15 mouse cellular contexts compared by ENCODE assay signal in the genomic region with DNA sequence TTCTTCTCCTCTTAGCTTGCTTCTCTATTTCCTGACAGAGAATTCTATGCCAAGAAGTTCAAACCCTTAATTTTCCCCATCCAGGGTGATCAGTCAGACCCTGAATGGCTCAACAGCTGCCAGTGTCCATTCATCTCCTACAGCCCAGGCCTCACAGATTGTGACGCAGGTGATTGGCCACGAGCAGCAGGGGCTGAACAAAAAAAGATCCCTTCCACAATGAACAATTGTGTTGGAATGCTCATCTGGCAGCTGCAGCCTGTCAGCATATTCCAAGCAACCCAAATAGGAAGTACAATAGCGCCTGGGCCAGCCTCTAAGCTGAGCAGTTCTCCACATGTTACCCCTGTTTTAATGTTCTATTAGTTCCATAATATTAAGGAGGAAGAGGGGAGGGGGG. TPM values are rescaled to one million over a fixed set of nuclear protein-coding genes. Genes with fewer than 3 reads are reported as not detected.
DNase-seq lines count a peak whose midpoint lies in the region; ATAC-seq and TF ChIP-seq lines count a peak whose summit lies in the region.
"Had no signal": no experiment of that assay in that cellular context is flagged by ENCODE, and none has a peak within 500 bp of the region (broad histone marks: within the 10 kb centered on the region; RNA-seq: fewer than 3 reads in every experiment).

No protein-coding gene starts in this region.

- H3K27me3 ChIP-seq in hindbrain, embryonic 13.5 days, result no peaks in the 10 kb centered on the region
- no peaks in the 10 kb centered on the region for H3K27me3 ChIP-seq in stomach, embryonic 14.5 days (ENCODE audit: control insufficient read depth, insufficient read depth, low read length)
- H3K27me3 ChIP-seq: embryonic facial prominence, embryonic 12.5 days; neural tube, embryonic 13.5 days had no signal

- no peak overlapping the region for H3K4me3 ChIP-seq in layer of hippocampus, adult 2 months
- H3K4me3 ChIP-seq in hindbrain, embryonic 13.5 days, result no peak overlapping the region
- no peak overlapping the region for H3K4me3 ChIP-seq in stomach, embryonic 14.5 days (ENCODE audit: low read depth, low read length)
- H3K4me3 ChIP-seq in left cerebral cortex, adult 2 months, result no peak overlapping the region
- H3K4me3 ChIP-seq: embryonic facial prominence, embryonic 12.5 days; neural tube, embryonic 13.5 days had no signal

- ATAC-seq in hindbrain, embryonic 13.5 days (ENCODE audit: low FRiP score), result peak; percentile 59
- 0 out of 2 replicates have a peak, but pooled peaks have one; percentile 42 for ATAC-seq in stomach, embryonic 14.5 days (ENCODE audit: insufficient number of reproducible peaks, insufficient read depth, low FRiP score, low read depth)
- ATAC-seq: intestine, postnatal 0 days had no signal

- 0 out of 2 replicates have a peak, but pooled peaks cover 3% of the 10 kb centered on the region for H3K4me1 ChIP-seq in hindbrain, embryonic 13.5 days (replicated peaks)
- H3K4me1 ChIP-seq in stomach, embryonic 14.5 days (ENCODE audit: control insufficient read depth, insufficient read depth, low read length), result no peaks in the 10 kb centered on the region
- H3K4me1 ChIP-seq: embryonic facial prominence, embryonic 12.5 days had no signal

- TF ChIP-seq CTCF in layer of hippocampus, adult 2 months (conservative IDR thresholded peaks at IDR 0.05), result no peak
- TF ChIP-seq CTCF in left cerebral cortex, adult 2 months (IDR thresholded peaks at IDR 0.05), result no peak

- no peak overlapping the region for H3K4me2 ChIP-seq in hindbrain, embryonic 13.5 days
- no peak overlapping the region for H3K4me2 ChIP-seq in stomach, embryonic 14.5 days (replicated peaks; ENCODE audit: low read depth, low read length)
- H3K4me2 ChIP-seq: embryonic facial prominence, embryonic 12.5 days; neural tube, embryonic 13.5 days had no signal

- no peaks in the 10 kb centered on the region for H3K9me3 ChIP-seq in hindbrain, embryonic 13.5 days
- H3K9me3 ChIP-seq in stomach, embryonic 14.5 days (ENCODE audit: control insufficient read depth, low read depth, low read length), result no peaks in the 10 kb centered on the region
- H3K9me3 ChIP-seq: embryonic facial prominence, embryonic 12.5 days; neural tube, embryonic 13.5 days had no signal

- no peaks in the 10 kb centered on the region for H3K36me3 ChIP-seq in hindbrain, embryonic 13.5 days
- no peaks in the 10 kb centered on the region for H3K36me3 ChIP-seq in stomach, embryonic 14.5 days (ENCODE audit: control insufficient read depth, insufficient read depth, low read length)
- H3K36me3 ChIP-seq: embryonic facial prominence, embryonic 12.5 days; neural tube, embryonic 13.5 days had no signal

- WGBS in hindbrain, embryonic 13.5 days, result 6% methylated on average over 3 of the region's 3 CpGs
- 29% methylated on average over 3 of the region's 3 CpGs for WGBS in stomach, embryonic 14.5 days

- peak; percentile 12 for DNase-seq in layer of hippocampus, adult 9-11 months
- DNase-seq in layer of hippocampus, adult 2 months (ENCODE audit: low spot score in 2 of 2), result no peak
- DNase-seq in embryo, embryonic 11 days, result peak; percentile 46
- no peak for DNase-seq in lung, postnatal 4 days
- no peak for DNase-seq in left cerebral cortex, adult 2 months (ENCODE audit: extremely low spot score in 1 of 2, low spot score in 2 of 2)
- DNase-seq: heart, adult 18-20 months; lung, adult 2 months; thymus, postnatal 25 days had no signal

- no peak overlapping the region for H3K27ac ChIP-seq in layer of hippocampus, adult 2 months
- H3K27ac ChIP-seq in hindbrain, embryonic 13.5 days, result no peak overlapping the region
- H3K27ac ChIP-seq in stomach, embryonic 14.5 days (ENCODE audit: low read length), result no peak overlapping the region
- H3K27ac ChIP-seq in left cerebral cortex, adult 2 months, result no peak overlapping the region
- H3K27ac ChIP-seq: embryonic facial prominence, embryonic 12.5 days; neural tube, embryonic 13.5 days had no signal

- H3K9ac ChIP-seq in hindbrain, embryonic 13.5 days, result no peak overlapping the region
- H3K9ac ChIP-seq in stomach, embryonic 14.5 days (replicated peaks; ENCODE audit: low read depth, low read length), result no peak overlapping the region
- H3K9ac ChIP-seq: embryonic facial prominence, embryonic 12.5 days; neural tube, embryonic 13.5 days had no signal

- intact Hi-C loops in left cerebral cortex, adult 2 months (cut with DNase I), result no loop called here

RNA-seq across cellular contexts. Expression of a gene that starts 52.7 kb away (rescaled TPM):
- not detected for total RNA-seq in layer of hippocampus, adult 2 months (2021)
- not detected in 2 replicates for polyA plus RNA-seq in hindbrain, embryonic 13.5 days (2015; fragmentation: Nextera tagmentation; extraction: Ambion mirVana)
- not detected in 2 replicates for polyA plus RNA-seq in stomach, embryonic 14.5 days (2014; fragmentation: Nextera tagmentation; extraction: Ambion mirVana)
- total RNA-seq in left cerebral cortex, adult 2 months (2021), result not detected
- total RNA-seq: ES-E14; heart, adult 18-20 months; left cerebral cortex, adult 8-10 months had no signal
- polyA plus RNA-seq: embryonic facial prominence, embryonic 12.5 days; intestine, postnatal 0 days; lung, adult 2 months; neural tube, embryonic 13.5 days had no signal

Comparison
In these comparisons a context has a peak if more than half of its experiments do, and no peak if none do; other contexts are left out.
1. DNase-seq: peak in layer of hippocampus, adult 9-11 months (single experiment) and embryo, embryonic 11 days (single experiment); none in layer of hippocampus, adult 2 months (0 of 2), lung, postnatal 4 days (0 of 2) and left cerebral cortex, adult 2 months (0 of 2).